Comparison of ENCODE assay signal across 19 mouse cellular contexts in the genomic region with DNA sequence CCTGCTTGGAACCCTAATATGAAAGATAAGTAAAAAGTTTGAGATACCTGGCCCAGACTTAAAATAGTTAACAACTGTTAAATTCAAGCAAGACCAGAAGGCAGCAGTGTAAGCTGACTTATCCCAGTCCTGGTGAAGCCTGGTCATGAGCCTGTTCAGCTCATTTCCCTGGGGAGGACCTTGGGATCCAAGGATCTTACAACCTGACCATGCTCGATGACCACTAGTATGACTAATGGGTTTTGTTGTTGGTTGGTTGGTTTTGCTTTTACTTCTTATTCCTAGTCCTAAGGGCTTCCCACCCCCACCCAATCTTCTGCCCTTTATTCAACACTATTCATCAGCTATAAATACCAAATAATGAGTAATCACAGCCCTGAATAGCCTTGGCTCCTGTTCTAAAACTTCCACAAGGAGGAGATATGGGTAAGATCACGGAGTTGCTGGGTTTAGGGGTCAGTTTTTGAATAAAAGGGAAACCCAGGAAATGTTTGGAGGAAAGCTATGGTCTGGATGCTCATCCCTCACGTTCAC. TPM values are rescaled to one million over a fixed set of nuclear protein-coding genes. Genes with fewer than 3 reads are reported as not detected.
DNase-seq lines count a peak whose midpoint lies in the region; TF ChIP-seq lines count a peak whose summit lies in the region.
"Had no signal": no experiment of that assay in that cellular context is flagged by ENCODE, and none has a peak within 500 bp of the region (broad histone marks: within the 10 kb centered on the region; RNA-seq: fewer than 3 reads in every experiment).

No protein-coding gene starts in this region.

- no peak overlapping the region for H3K4me3 ChIP-seq in embryonic fibroblast, embryonic 13.5 days (ENCODE audit: insufficient read depth, low read length)
- H3K4me3 ChIP-seq: embryonic facial prominence, embryonic 10.5 days; erythroblast, embryonic 14.5 days; forebrain, embryonic 10.5 days; heart, adult 2 months; heart, embryonic 15.5 days; hindbrain, embryonic 15.5 days had no signal

- TF ChIP-seq POLR2A in embryonic fibroblast, embryonic 13.5 days (IDR thresholded peaks at IDR 0.05; ENCODE audit: low read depth, low read length) = no peak

- DNase-seq in adrenal gland, postnatal 10 days = peak; percentile 34
- no peak for DNase-seq in adrenal gland, postnatal 4 days (ENCODE audit: low spot score in 2 of 2)
- DNase-seq in 3T3-L1 (ENCODE audit: low read depth, low spot score) = peak; percentile 82
- peak; percentile 81 for DNase-seq in NIH3T3 (ENCODE audit: low read depth)
- no peak for DNase-seq in thymus, postnatal 10 days (ENCODE audit: low spot score in 2 of 2)
- DNase-seq in spleen, postnatal 14 days (ENCODE audit: low spot score in 2 of 2) = no peak
- DNase-seq in heart, postnatal 25 days (ENCODE audit: low spot score) = no peak
- DNase-seq: cerebellum, adult 11-12 months; cerebellum, adult 9-11 months; cerebellum, postnatal 36 days; heart, adult 2 months; heart, postnatal 36 days; kidney, adult 8-10 months had no signal

- peak overlapping the region; percentile 57; the same call in 1 of the 2 replicates for H3K27ac ChIP-seq in embryonic fibroblast, embryonic 13.5 days (ENCODE audit: insufficient read depth, low read length)
- H3K27ac ChIP-seq: embryonic facial prominence, embryonic 10.5 days; forebrain, embryonic 10.5 days; heart, adult 2 months; heart, embryonic 15.5 days; hindbrain, embryonic 15.5 days had no signal

- no peak for TF ChIP-seq CTCF in embryonic fibroblast, embryonic 13.5 days (IDR thresholded peaks at IDR 0.05; ENCODE audit: borderline replicate concordance, insufficient read depth, low read length)

- peaks cover 6% of the 10 kb centered on the region for H3K4me1 ChIP-seq in embryonic fibroblast, embryonic 13.5 days (ENCODE audit: control insufficient read depth, insufficient read depth, low read length)

- intact Hi-C loops in heart, postnatal 25 days (cut with DNase I) = no loop called here

RNA-seq across cellular contexts. Expression of gene Fzd7, which starts 38.0 kb away (rescaled TPM):
- total RNA-seq in adrenal gland, postnatal 10 days (2021) = 10 to 100 TPM; 12.6 to 18.3 TPM
- total RNA-seq in adrenal gland, postnatal 4 days (2021) = 10 to 100 TPM; 23.6 to 28.7 TPM
- polyA plus RNA-seq in embryonic fibroblast, embryonic 13.5 days (2011; ENCODE audit: insufficient read length, low read depth, missing spikeins) = 43.0 and 50.6 TPM in 2 replicates
- 1 to 10 TPM; 5.6 to 6.9 TPM for total RNA-seq in heart, postnatal 25 days (2021)

Comparison
In these comparisons a context has a peak if more than half of its experiments do, and no peak if none do; other contexts are left out.
1. DNase-seq: peak in adrenal gland, postnatal 10 days (single experiment), 3T3-L1 (single experiment) and NIH3T3 (single experiment); none in adrenal gland, postnatal 4 days (0 of 2), thymus, postnatal 10 days (0 of 2), spleen, postnatal 14 days (0 of 2) and heart, postnatal 25 days (single experiment).